ENCODE assay signal across 8 mouse cellular contexts in genomic region chr7:16845072-16845819, GRCm38 (mm10). TPM values are rescaled to one million over a fixed set of nuclear protein-coding genes. Genes with fewer than 3 reads are reported as not detected.
DNase-seq lines count a peak whose midpoint lies in the region; ATAC-seq and TF ChIP-seq lines count a peak whose summit lies in the region.

No protein-coding gene starts in this region.

- peaks cover 11% of the 10 kb centered on the region for H3K4me1 ChIP-seq in bone marrow, adult 2 months (ENCODE audit: control insufficient read depth, insufficient read depth, low read length)
- H3K4me1 ChIP-seq in heart, embryonic 12.5 days (replicated peaks): peaks cover 35% of the 10 kb centered on the region

- WGBS in bone marrow, adult 2 months: 6% methylated on average over 14 of the region's 14 CpGs
- WGBS in heart, embryonic 12.5 days: 31% methylated on average over 14 of the region's 14 CpGs

- peak overlapping the region; percentile 86 for H3K27ac ChIP-seq in bone marrow, adult 2 months (ENCODE audit: control insufficient read depth, insufficient read depth, low read depth, low read length, poor library complexity)
- peak overlapping the region; percentile 87 for H3K27ac ChIP-seq in heart, embryonic 12.5 days (ENCODE audit: poor library complexity, severe bottlenecking)

- peak overlapping the region; percentile 77 for H3K4me3 ChIP-seq in bone marrow, adult 2 months (replicated peaks; ENCODE audit: control insufficient read depth, low read depth, low read length)
- H3K4me3 ChIP-seq in heart, embryonic 12.5 days: peak overlapping the region; percentile 70

- no peak for TF ChIP-seq POLR2A in bone marrow, adult 2 months (IDR thresholded peaks at IDR 0.05; ENCODE audit: borderline replicate concordance, control insufficient read depth, low read depth, low read length)

- peak overlapping the region; percentile 64 for H3K9ac ChIP-seq in heart, embryonic 12.5 days

- H3K27me3 ChIP-seq in heart, embryonic 12.5 days (replicated peaks): no peaks in the 10 kb centered on the region

- no peak for TF ChIP-seq CTCF in bone marrow, adult 2 months (IDR thresholded peaks at IDR 0.05; ENCODE audit: control insufficient read depth, insufficient read depth, low read length)

- H3K36me3 ChIP-seq in heart, embryonic 12.5 days: peaks cover 47% of the 10 kb centered on the region

- no peaks in the 10 kb centered on the region for H3K9me3 ChIP-seq in heart, embryonic 12.5 days (replicated peaks)

- peak; percentile 53 to 54 for DNase-seq in B cell, adult 2 months
- DNase-seq in kidney, adult 9 months: peak; percentile 56
- DNase-seq in lung, postnatal 14 days: peak; percentile 59
- DNase-seq in spleen, postnatal 36 days (ENCODE audit: low spot score in 2 of 2): peak; percentile 81 to 83
- no peak for DNase-seq in left cerebral cortex, adult 9 months (ENCODE audit: low spot score in 2 of 2)
- DNase-seq in ovary, adult 18-20 months (ENCODE audit: low spot score): no peak

- no peak; the same call in 1 of the 2 replicates for ATAC-seq in heart, embryonic 12.5 days (ENCODE audit: insufficient number of reproducible peaks, low FRiP score)

- H3K4me2 ChIP-seq in heart, embryonic 12.5 days: peak overlapping the region; percentile 98

RNA-seq across cellular contexts. Expression of gene Prkd2, which starts 2.5 kb away (rescaled TPM):
- polyA plus RNA-seq in bone marrow, adult 2 months (2011; ENCODE audit: insufficient read depth, insufficient read length, low replicate concordance, missing spikeins): 22.7 and 34.2 TPM in 2 replicates
- 10.8 and 11.8 TPM in 2 replicates for polyA plus RNA-seq in heart, embryonic 12.5 days (2016; fragmentation: Nextera tagmentation; extraction: Ambion mirVana)

RNA-seq across cellular contexts. Expression of gene Fkrp, which starts 28.7 kb away (rescaled TPM):
- polyA plus RNA-seq in bone marrow, adult 2 months (2011; ENCODE audit: insufficient read depth, insufficient read length, low replicate concordance, missing spikeins): 4.7 and 7.2 TPM in 2 replicates
- 37.6 and 37.8 TPM in 2 replicates for polyA plus RNA-seq in heart, embryonic 12.5 days (2016; fragmentation: Nextera tagmentation; extraction: Ambion mirVana)

RNA-seq across cellular contexts. Expression of gene Strn4, which starts 29.6 kb away (rescaled TPM):
- 41.2 and 92.7 TPM in 2 replicates for polyA plus RNA-seq in bone marrow, adult 2 months (2011; ENCODE audit: insufficient read depth, insufficient read length, low replicate concordance, missing spikeins)
- 97.4 and 103 TPM in 2 replicates for polyA plus RNA-seq in heart, embryonic 12.5 days (2016; fragmentation: Nextera tagmentation; extraction: Ambion mirVana)

RNA-seq across cellular contexts. Expression of gene Dact3, which starts 29.9 kb away (rescaled TPM):
- polyA plus RNA-seq in bone marrow, adult 2 months (2011; ENCODE audit: insufficient read depth, insufficient read length, low replicate concordance, missing spikeins): 0.54 and 1.7 TPM in 2 replicates
- 14.3 and 15.2 TPM in 2 replicates for polyA plus RNA-seq in heart, embryonic 12.5 days (2016; fragmentation: Nextera tagmentation; extraction: Ambion mirVana)

RNA-seq across cellular contexts. Expression of gene Gng8, which starts 46.3 kb away (rescaled TPM):
- polyA plus RNA-seq in bone marrow, adult 2 months (2011; ENCODE audit: insufficient read depth, insufficient read length, low replicate concordance, missing spikeins): not detected in 2 replicates
- polyA plus RNA-seq in heart, embryonic 12.5 days (2016; fragmentation: Nextera tagmentation; extraction: Ambion mirVana): 2.3 and 4.3 TPM in 2 replicates

Comparison
In these comparisons a context has a peak if more than half of its experiments do, and no peak if none do; other contexts are left out.
1. DNase-seq: peak in B cell, adult 2 months (2 of 2), kidney, adult 9 months (single experiment), lung, postnatal 14 days (single experiment) and spleen, postnatal 36 days (2 of 2); none in left cerebral cortex, adult 9 months (0 of 2) and ovary, adult 18-20 months (single experiment).